Mouse (Mus musculus) gonadal fat pad, adult 2 months (tissue): ENCODE measurements around the gene Tfap2c. TPM values are rescaled to one million over a fixed set of nuclear protein-coding genes. Genes with fewer than 3 reads are reported as not detected.

Source experiments
- polyA plus RNA-seq: library from polyadenylated mRNA; depleted of rRNA; stranded (reverse); fragments of >200 nt; gene quantifications from 2 replicates; pipeline ENCODE4 v1.2.3, GENCODE M21; 2012; rRNA removed

Tfap2c gene
- polyA plus RNA-seq, 1 experiment, result 2.7 TPM

Other genes starting within 250 kb of the Tfap2c start
- 15.4 and 20.1 TPM in 2 replicates for gene Fam210b, start 204.0 kb upstream of the Tfap2c start, polyA plus RNA-seq
- gene Aurka, start 179.1 kb upstream of the Tfap2c start, polyA plus RNA-seq, result 2.6 TPM in 2 replicates
- gene Cstf1, start 178.9 kb upstream of the Tfap2c start, polyA plus RNA-seq, result 31.3 and 32.2 TPM in 2 replicates
- gene Cass4, start 155.8 kb upstream of the Tfap2c start, polyA plus RNA-seq, result 0.93 and 1.3 TPM in 2 replicates
- 54.8 and 61.1 TPM in 2 replicates for gene Rtf2, start 109.0 kb upstream of the Tfap2c start, polyA plus RNA-seq
- gene Gcnt7, start 91.0 kb upstream of the Tfap2c start, polyA plus RNA-seq, result not detected in 2 replicates
- 0.23 and 0.55 TPM in 2 replicates for gene Fam209, start 77.1 kb upstream of the Tfap2c start, polyA plus RNA-seq